Mouse (Mus musculus): ENCODE measurements around the gene Cdc42ep2. TPM values are rescaled to one million over a fixed set of nuclear protein-coding genes. Genes with fewer than 3 reads are reported as not detected.

Cdc42ep2 gene
- polyA plus RNA-seq, 1 experiment from 2014 or later: 3.8 TPM

DNA sequence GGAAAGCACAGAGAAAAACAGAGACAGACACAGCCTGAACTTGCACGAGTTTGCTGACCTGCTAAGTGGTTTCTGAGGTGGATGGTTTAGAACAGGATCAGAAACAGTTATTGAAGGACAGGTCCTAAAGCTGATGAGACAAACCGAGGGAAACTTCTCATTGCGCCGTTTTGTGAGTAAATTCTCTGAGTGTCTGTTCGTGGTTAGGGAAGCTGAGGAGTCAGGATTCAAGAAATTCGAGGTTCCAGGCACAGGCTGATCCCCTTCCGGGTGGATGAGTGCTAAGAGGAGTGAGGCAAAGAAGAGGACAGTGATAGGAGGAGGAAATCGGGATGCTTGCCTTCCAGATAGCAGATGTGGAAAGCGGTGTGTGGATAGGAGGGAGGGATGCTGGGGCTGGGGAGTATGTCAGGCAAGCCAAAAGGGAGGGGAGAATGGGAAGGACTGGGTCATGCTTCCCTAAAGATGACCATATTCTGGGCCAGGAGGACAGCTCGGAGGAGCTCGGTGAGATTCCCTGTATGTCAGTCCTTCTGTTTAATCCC lies 767 bp upstream of the Cdc42ep2 start:
- Histone ChIP-seq H3K9me3 (no peaks in the 10 kb centered on the region), H3K4me1 (peaks cover 21% of the 10 kb centered on the region), H3K4me2 (replicated peaks) (peak overlapping the region; percentile 95), H3K27me3 (peaks cover 17% of the 10 kb centered on the region), H3K27ac (replicated peaks) (no peak overlapping the region), H3K36me3 (no peaks in the 10 kb centered on the region), H3K9ac (replicated peaks) (peak overlapping the region; percentile 58), H3K4me3 (peak overlapping the region; percentile 57)
- WGBS: 27% methylated on average over 11 of the region's 11 CpGs
- no peak for ATAC-seq (ENCODE audit: low FRiP score, low read depth)

DNA sequence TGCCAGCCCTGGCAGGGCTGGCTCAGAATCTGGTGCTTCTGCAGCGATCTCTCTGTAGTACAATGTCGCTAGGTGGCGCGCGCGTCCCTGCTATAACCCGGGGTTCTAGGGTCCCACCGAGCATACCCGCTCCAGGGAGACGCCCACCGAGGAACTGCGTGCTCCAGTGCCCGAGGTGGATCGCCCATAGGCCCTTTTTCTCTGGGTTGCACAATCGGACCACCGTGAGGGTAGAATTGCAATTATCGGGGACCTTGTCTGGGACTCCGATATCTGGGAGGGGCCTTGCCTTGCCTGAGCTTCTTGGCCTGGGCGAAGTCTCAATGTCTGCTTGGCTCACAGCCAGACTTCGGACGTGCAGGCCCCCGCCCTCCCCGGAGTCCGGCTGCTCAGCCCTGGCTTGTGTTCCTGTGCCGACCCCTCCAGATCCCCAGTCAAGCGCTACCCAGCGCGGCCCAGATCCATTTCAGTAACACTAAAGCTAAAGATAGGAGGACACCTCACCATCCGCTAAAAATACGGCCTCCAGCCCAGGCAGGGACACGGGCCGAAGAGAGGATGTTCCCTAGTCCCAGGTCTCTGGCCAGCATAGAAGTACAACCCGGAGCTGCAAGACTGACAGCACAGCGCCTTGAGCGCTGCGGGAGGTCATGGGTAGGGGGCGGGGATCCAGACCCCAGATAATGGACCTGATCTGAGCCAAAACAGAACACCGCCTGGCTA lies 465 bp downstream of the Cdc42ep2 start:
- peak overlapping the region; percentile 58 for H3K9ac ChIP-seq (replicated peaks)
- WGBS: under 1% methylated on average over 38 of the region's 38 CpGs
- H3K27ac ChIP-seq (replicated peaks): peak overlapping the region; percentile 39

DNA sequence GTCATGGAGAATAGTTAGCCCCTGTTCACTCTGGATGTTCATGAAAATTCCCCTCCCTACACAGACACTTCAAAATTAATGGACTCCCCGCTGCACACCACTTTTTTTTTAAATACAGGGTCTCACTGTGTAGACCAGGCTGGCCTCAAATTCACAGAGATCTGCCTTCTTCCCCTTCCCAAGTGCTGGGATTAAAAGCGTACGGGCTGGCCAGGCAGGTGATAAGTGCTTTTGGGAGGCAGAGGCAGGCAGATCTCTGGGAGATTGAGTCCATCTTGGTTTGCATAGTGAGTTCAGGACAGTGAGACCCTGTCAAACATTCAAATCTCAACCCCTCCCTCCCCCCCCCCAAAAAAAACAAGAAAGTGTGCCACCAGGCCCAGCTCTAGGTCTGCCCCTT lies 1.7 kb downstream of the Cdc42ep2 start:
- peaks cover 17% of the 10 kb centered on the region for H3K27me3 ChIP-seq
- no peaks in the 10 kb centered on the region for H3K36me3 ChIP-seq
- H3K27ac ChIP-seq (replicated peaks): no peak overlapping the region
- WGBS: 93% methylated on average over 3 of the region's 3 CpGs
- no peak for ATAC-seq (ENCODE audit: low FRiP score, low read depth)
- peaks cover 19% of the 10 kb centered on the region for H3K4me1 ChIP-seq
- no peak overlapping the region for H3K4me2 ChIP-seq (replicated peaks)
- H3K9ac ChIP-seq (replicated peaks): no peak overlapping the region
- H3K9me3 ChIP-seq: no peaks in the 10 kb centered on the region
- H3K4me3 ChIP-seq: no peak overlapping the region

More for the DNA sequence above, 465 bp downstream of the Cdc42ep2 start:
- Histone ChIP-seq H3K9me3 (no peaks in the 10 kb centered on the region), H3K27me3 (peaks cover 17% of the 10 kb centered on the region), H3K36me3 (no peaks in the 10 kb centered on the region), H3K4me3 (peak overlapping the region; percentile 57), H3K4me1 (peaks cover 19% of the 10 kb centered on the region), H3K4me2 (replicated peaks) (peak overlapping the region; percentile 95)
- ATAC-seq (ENCODE audit: low FRiP score, low read depth): peak; percentile 72

DNA sequence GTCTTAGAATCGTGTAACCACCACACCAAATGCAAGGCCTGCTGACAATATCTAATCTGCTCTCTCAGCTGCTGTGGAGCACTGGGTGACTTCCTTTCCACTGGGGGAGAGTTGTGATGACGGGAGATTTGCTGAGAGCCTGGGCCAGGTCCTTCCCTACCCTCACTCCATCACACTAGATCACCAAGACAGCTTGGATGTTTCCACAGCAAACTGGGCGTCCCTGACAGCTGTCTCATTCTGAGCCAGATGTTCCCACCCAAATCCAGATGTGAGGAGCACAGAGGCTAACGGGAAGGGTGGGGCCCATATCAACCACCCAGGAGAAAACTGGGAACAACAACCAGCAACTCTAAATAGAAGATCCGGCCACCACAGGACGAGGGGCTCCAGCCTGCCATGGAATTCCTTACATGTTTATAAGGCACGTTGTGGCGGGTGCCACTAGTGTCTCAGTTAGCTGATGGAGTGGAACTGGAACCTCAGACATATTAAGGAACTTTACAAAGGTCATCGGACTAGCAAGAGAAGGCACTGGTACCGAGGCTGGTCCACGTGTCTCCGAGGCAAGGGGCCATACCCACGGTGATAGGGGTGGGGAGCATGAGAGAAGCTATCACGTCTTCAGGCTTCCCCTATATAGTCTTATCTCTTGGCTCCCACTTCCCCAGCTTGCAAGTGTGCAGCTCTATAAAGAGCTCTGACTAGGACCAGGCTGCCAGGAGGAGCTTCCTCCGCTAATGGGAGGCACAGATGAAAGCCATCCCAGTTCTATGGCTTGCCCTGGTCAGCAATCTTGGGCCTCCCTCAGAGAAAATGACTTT lies 2.3 kb downstream of the Cdc42ep2 start:
- WGBS: 77% methylated on average over 15 of the region's 15 CpGs
- no peak overlapping the region for H3K27ac ChIP-seq (replicated peaks)
- peaks cover 17% of the 10 kb centered on the region for H3K27me3 ChIP-seq
- no peak overlapping the region for H3K4me3 ChIP-seq
- peaks cover 19% of the 10 kb centered on the region for H3K4me1 ChIP-seq
- ATAC-seq (ENCODE audit: low FRiP score, low read depth): no peak
- H3K9ac ChIP-seq (replicated peaks): no peak overlapping the region; the same call in 1 of the 2 replicates
- H3K4me2 ChIP-seq (replicated peaks): no peak overlapping the region
- peaks cover 2% of the 10 kb centered on the region; the same call in 1 of the 2 replicates for H3K36me3 ChIP-seq
- H3K9me3 ChIP-seq: no peaks in the 10 kb centered on the region

DNA sequence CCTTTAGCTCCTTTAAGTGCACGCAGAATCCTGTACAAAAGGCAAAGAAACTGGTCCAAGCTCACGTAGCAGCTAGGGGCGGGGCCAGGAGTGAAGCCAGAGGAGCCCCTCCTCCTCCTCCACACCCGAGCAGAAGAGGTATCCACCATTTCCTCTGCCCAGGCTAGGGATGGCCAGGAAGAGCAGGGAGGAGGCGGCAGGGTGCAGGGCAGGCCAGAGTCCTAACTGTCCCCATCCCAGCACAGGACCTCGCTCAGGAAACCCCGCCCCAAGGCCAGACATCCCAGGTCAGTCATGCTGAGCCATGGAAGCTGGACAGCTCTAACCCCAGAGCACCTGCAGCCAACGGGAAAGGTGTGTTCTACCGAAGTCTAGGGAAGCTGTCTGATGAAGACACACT lies 2.9 kb downstream of the Cdc42ep2 start:
- Histone ChIP-seq H3K9ac (replicated peaks) (no peak overlapping the region; the same call in 1 of the 2 replicates), H3K4me2 (replicated peaks) (no peak overlapping the region; the same call in 1 of the 2 replicates), H3K27me3 (peaks cover 17% of the 10 kb centered on the region), H3K4me1 (peaks cover 19% of the 10 kb centered on the region), H3K27ac (replicated peaks) (no peak overlapping the region), H3K9me3 (no peaks in the 10 kb centered on the region), H3K36me3 (peaks cover 6% of the 10 kb centered on the region; the same call in 1 of the 2 replicates), H3K4me3 (no peak overlapping the region)
- no peak for ATAC-seq (ENCODE audit: low FRiP score, low read depth)
- WGBS: 15% methylated on average over 9 of the region's 9 CpGs

DNA sequence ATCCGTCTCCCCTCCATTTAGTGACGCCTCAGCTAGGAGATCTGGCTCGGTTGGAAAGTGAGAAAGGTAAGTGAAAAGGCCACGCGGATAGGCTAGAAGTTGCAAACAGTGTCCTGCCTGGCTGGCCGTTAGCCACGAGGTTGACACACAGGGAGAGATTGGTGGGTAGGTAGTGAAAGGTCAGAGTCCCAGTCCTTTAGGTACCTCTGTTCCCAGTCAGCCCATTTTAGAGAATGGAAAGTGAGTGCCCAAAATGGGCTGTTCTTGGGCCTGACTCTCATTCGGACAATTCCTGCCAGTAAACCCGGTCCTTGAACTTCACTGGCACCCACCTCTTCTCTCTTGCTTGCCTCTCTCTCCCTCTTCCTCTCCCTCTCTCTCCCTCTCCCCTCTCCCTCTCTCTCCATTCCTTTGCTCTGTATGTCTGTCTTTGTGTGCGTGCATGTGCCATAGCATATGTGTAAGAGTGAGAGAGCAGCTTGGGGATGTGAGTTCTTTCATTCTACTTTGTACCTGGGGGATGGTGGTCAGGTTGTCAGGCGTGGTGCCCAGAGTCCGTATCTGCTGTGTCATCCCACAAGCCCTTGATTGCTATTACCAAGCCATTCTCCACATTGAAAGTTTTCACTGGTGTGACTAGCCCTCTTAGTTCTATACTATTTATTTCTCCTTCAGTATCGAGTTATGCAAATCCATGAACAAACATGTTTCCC lies 11.5 kb downstream of the Cdc42ep2 start, which contains the start of gene Dpf2:
TSS of gene Dpf2 (minus strand) at position 4 of the 713 bp plus-strand sequence.
- ATAC-seq (ENCODE audit: low FRiP score, low read depth): peak; percentile 38
- H3K9me3 ChIP-seq: no peaks in the 10 kb centered on the region
- H3K36me3 ChIP-seq: peaks cover 6% of the 10 kb centered on the region; the same call in 1 of the 2 replicates
- 27% methylated on average over 13 of the region's 13 CpGs for WGBS
- H3K4me3 ChIP-seq: peak within 1 kb of the TSS; percentile 97
- peak within 1 kb of the TSS; percentile 84 for H3K27ac ChIP-seq (replicated peaks)
- peaks cover 32% of the 10 kb centered on the region for H3K4me1 ChIP-seq
- peak within 1 kb of the TSS; percentile 85 for H3K4me2 ChIP-seq (replicated peaks)
- no peaks in the 10 kb centered on the region for H3K27me3 ChIP-seq
- H3K9ac ChIP-seq (replicated peaks): peak within 1 kb of the TSS; percentile 94

DNA sequence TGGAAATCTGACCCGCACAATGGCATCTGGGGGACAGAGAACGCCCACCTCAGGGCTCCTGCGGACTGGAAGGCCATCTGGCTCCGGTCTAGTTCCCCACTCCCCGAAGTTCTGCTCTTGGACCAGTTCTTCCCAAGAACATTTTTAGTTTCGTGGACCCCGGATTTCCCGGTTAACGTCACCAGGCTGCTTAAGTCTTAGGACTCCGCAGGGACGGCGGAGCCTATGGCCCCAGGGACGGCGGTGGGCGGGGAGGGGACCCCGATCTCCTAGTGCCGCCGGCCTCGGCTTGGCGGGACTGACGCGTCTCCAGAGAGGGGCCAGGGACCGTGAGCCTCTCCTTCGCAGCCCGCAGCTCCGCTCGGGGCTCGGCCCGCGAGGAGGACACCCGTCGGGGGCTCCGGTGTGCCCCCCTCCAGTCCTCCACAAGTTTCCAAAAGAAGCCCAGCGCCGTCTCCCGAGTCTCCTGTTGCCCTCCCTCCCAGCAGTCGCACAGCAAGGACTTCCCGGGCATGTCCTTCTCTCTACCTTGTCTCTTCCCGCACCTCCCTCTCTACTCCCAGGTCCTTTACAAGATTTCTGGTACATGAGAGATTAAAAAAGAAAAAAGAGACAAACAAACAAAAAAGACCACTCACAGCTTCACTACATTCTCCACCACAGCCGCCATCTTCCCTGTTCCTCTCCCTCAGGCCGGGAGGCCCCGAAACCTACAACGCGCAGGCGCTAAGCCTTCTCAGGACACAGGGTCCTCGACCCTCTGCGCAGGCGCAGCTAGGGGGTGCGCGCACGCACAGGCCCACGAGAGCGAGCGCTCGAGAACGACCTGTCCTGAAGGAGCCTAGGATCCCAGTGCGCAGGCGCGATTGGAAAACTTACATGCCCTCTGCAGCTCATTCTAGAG lies 12.3 kb downstream of the Cdc42ep2 start:
- peaks cover 8% of the 10 kb centered on the region for H3K36me3 ChIP-seq
- peak overlapping the region; percentile 84 for H3K27ac ChIP-seq (replicated peaks)
- H3K4me1 ChIP-seq: peaks cover 32% of the 10 kb centered on the region
- no peaks in the 10 kb centered on the region for H3K9me3 ChIP-seq
- peak overlapping the region; percentile 85 for H3K4me2 ChIP-seq (replicated peaks)
- WGBS: under 1% methylated on average over 51 of the region's 59 CpGs
- peak overlapping the region; percentile 97 for H3K4me3 ChIP-seq
- no peaks in the 10 kb centered on the region for H3K27me3 ChIP-seq
- peak; percentile 93 for ATAC-seq (ENCODE audit: low FRiP score, low read depth)
- peak overlapping the region; percentile 94 for H3K9ac ChIP-seq (replicated peaks)

DNA sequence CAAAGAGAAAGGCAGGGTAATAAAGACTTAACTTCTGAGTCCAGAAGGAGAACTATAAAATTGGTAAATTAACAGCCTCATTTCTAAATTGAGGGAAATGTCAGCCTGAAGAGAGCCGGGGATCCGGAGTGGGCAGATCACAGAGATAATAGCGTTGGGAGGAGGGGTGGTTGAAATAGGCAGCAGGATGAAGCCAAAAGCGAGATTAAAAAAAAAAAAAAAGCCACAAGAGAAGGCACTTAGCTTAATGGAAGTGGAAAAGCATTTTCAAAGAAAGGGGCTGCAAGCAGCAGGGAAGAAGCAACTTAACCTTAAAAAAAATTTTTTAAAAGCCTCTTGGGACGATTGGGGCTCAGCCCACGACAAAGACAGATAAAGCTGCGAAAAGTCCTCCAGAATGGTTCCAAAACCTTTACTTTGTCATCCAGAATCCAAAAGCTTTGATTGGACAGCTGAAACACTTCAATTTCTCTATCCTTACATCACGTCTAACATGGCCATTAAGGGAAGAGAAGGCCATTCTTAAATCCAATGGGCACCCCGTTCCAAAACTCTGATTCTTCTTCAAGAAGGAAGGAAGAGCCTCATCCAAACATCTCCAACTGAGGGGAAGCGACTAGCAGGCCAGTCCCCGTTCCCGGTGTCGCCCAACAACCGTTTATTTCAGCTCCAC lies 13.1 kb downstream of the Cdc42ep2 start:
- no peak for ATAC-seq (ENCODE audit: low FRiP score, low read depth)
- 8% methylated on average over 14 of the region's 14 CpGs for WGBS
- no peaks in the 10 kb centered on the region for H3K27me3 ChIP-seq
- H3K4me2 ChIP-seq (replicated peaks): peak overlapping the region; percentile 85
- peaks cover 11% of the 10 kb centered on the region for H3K36me3 ChIP-seq
- peaks cover 32% of the 10 kb centered on the region for H3K4me1 ChIP-seq
- peak overlapping the region; percentile 94 for H3K9ac ChIP-seq (replicated peaks)
- H3K27ac ChIP-seq (replicated peaks): peak overlapping the region; percentile 84
- H3K9me3 ChIP-seq: no peaks in the 10 kb centered on the region
- peak overlapping the region; percentile 97 for H3K4me3 ChIP-seq

DNA sequence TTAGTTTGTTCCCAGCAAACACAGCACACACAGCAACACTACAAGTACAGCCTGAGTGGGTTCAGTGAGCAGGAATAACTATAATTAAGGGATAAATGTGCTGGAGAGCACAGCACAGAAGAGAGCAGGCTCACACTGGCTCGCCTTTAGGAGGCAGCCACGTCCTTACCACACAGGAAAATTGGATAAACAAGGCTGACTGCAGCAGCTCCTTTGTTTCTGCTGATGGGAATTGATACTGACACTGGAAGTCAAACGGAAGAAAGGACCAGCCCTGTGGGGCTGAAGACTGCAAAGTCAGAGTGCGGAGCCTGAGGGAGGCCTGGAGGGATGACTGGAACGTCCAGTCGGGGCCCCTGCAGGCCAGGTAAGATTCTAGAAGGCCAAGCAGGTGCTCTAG lies 14.4 kb downstream of the Cdc42ep2 start:
- peaks cover 25% of the 10 kb centered on the region for H3K36me3 ChIP-seq
- H3K27ac ChIP-seq (replicated peaks): peak overlapping the region; percentile 63
- H3K4me3 ChIP-seq: peak overlapping the region; percentile 26

DNA sequence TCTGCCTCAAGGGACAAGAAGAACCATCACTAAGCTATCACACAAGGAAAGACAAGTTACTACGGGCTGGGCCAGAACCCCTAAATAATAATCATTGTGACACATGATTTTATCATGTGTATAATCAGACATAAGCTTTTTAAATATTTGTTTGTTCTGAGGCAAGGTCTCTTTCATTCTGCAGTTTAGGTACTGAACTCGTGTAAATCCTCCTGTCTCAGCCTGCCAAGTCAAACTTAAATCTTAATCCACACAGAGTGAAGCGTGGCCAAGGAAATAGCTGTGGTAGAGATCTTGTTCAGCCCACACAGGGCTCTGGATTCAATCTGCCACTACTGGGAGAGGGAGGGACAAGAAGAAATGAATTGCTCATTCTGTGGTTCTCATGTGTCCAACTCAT lies 17.3 kb downstream of the Cdc42ep2 start:
- Histone ChIP-seq H3K4me3 (no peak overlapping the region), H3K27me3 (no peaks in the 10 kb centered on the region), H3K9me3 (no peaks in the 10 kb centered on the region), H3K4me1 (peaks cover 22% of the 10 kb centered on the region), H3K9ac (replicated peaks) (no peak overlapping the region), H3K4me2 (replicated peaks) (no peak overlapping the region), H3K27ac (replicated peaks) (no peak overlapping the region), H3K36me3 (peaks cover 54% of the 10 kb centered on the region)
- ATAC-seq (ENCODE audit: low FRiP score, low read depth): no peak
- 87% methylated on average over 3 of the region's 3 CpGs for WGBS

More for the DNA sequence above, 14.4 kb downstream of the Cdc42ep2 start:
- no peaks in the 10 kb centered on the region for H3K27me3 ChIP-seq
- peak overlapping the region; percentile 85 for H3K4me2 ChIP-seq (replicated peaks)
- H3K4me1 ChIP-seq: peaks cover 32% of the 10 kb centered on the region
- H3K9me3 ChIP-seq: no peaks in the 10 kb centered on the region
- H3K9ac ChIP-seq (replicated peaks): peak overlapping the region; percentile 45
- WGBS: 59% methylated on average over 6 of the region's 6 CpGs
- no peak for ATAC-seq (ENCODE audit: low FRiP score, low read depth)

Data from midbrain, embryonic 12.5 days (tissue).